Mouse (Mus musculus): ENCODE measurements around the gene Uvrag. TPM values are rescaled to one million over a fixed set of nuclear protein-coding genes. Genes with fewer than 3 reads are reported as not detected.

Gene Uvrag
- polyA plus RNA-seq, 1 experiment from 2014 or later, result 18.3 TPM

DNA sequence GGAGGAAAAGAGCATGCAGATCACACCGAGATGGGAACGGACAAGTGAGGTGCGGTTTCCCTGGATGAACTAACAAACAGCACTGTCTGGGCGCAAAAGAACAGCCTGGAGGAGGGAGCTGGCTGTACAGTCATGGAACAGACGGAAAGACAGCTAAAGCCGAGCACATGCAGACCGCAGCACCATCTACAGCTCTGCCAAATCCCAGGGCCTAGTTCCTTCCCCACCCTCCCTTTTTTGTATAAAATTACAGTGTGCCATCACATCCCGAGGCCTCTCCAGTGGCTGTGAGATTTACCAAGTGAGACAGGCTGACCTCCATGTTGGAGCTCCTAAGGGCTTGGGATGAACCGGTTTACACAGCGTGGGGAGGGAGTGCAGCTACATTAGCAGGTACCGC, 230.8 kb downstream of the Uvrag start:
- Histone ChIP-seq H3K4me1 (replicated peaks; ENCODE audit: control insufficient read depth, insufficient read depth, low read length) (no peaks in the 10 kb centered on the region), H3K27ac (ENCODE audit: low read length) (no peak overlapping the region), H3K27me3 (replicated peaks; ENCODE audit: control insufficient read depth, insufficient read depth, low read length) (no peaks in the 10 kb centered on the region), H3K9ac (replicated peaks; ENCODE audit: low read depth, low read length) (no peak overlapping the region), H3K36me3 (ENCODE audit: control insufficient read depth, insufficient read depth) (no peaks in the 10 kb centered on the region), H3K4me2 (ENCODE audit: low read length) (no peak overlapping the region), H3K4me3 (replicated peaks; ENCODE audit: low read length) (no peak overlapping the region), H3K9me3 (ENCODE audit: control insufficient read depth, low read length) (no peaks in the 10 kb centered on the region)
- no peak for ATAC-seq
- 82% methylated on average over 11 of the region's 11 CpGs for WGBS

DNA sequence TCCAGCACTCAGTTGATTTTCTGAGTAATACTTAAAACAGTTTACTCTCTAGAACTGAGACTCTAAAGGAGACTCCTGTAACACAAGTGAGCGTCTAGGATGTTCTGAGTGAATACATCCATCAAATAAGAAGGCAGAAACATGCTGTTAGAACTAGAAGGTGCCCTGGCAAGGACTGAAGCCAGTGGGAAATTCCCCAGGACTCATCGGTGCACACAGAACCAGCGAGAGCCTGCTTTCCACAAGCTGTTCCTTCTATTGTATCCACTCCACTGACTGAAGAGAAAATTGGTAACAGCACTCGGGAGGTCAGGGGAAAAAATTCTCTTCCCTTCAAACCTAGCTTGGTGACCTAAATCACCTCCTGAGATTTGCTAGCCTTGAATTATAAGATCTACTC, 233.5 kb downstream of the Uvrag start:
- Histone ChIP-seq H3K4me2 (ENCODE audit: low read length) (no peak overlapping the region), H3K4me3 (replicated peaks; ENCODE audit: low read length) (no peak overlapping the region), H3K27ac (ENCODE audit: low read length) (no peak overlapping the region), H3K4me1 (replicated peaks; ENCODE audit: control insufficient read depth, insufficient read depth, low read length) (no peaks in the 10 kb centered on the region), H3K36me3 (ENCODE audit: control insufficient read depth, insufficient read depth) (no peaks in the 10 kb centered on the region), H3K9ac (replicated peaks; ENCODE audit: low read depth, low read length) (no peak overlapping the region), H3K9me3 (ENCODE audit: control insufficient read depth, low read length) (no peaks in the 10 kb centered on the region), H3K27me3 (replicated peaks; ENCODE audit: control insufficient read depth, insufficient read depth, low read length) (no peaks in the 10 kb centered on the region)
- WGBS, result 61% methylated on average over 4 of the region's 4 CpGs
- no peak for ATAC-seq

DNA sequence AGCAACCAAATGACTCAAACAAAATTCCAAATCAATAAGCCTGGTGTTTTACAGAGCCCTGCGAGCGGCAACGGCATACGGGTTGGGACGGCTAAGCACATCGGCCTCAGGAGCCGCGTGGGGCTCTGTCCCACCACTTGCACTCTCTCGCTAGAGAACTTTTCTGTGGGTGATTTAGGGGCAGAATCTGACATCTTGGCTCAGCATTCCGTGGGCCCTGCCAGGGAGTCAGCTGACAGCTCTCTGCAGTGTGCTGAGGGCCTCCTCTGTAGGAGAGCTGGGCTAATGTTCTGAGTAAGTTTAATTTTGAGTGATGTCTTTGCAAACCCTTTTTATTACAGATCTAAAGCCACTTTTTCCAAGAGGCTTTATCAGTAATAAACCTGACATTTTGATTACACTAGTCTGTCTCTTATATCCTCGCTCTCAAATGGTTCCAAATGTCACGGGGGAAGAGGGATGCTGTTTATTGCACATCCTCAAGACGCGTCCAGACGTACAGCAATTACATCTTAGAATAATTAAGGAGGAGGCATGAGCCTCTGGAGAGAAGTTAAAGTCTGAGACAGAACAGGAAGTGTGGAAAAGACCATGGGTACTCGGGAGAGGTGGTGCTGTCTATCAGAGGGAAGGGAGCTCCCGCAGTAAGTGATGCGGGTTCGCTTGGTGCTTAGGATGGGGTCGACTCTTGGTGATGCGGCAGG, 236.1 kb downstream of the Uvrag start:
- H3K27ac ChIP-seq (ENCODE audit: low read length), result no peak overlapping the region
- H3K4me3 ChIP-seq (replicated peaks; ENCODE audit: low read length), result no peak overlapping the region
- H3K27me3 ChIP-seq (replicated peaks; ENCODE audit: control insufficient read depth, insufficient read depth, low read length), result no peaks in the 10 kb centered on the region
- H3K36me3 ChIP-seq (ENCODE audit: control insufficient read depth, insufficient read depth), result no peaks in the 10 kb centered on the region
- ATAC-seq, result no peak
- H3K9me3 ChIP-seq (ENCODE audit: control insufficient read depth, low read length), result no peaks in the 10 kb centered on the region
- H3K4me2 ChIP-seq (ENCODE audit: low read length), result no peak overlapping the region
- no peaks in the 10 kb centered on the region for H3K4me1 ChIP-seq (replicated peaks; ENCODE audit: control insufficient read depth, insufficient read depth, low read length)
- H3K9ac ChIP-seq (replicated peaks; ENCODE audit: low read depth, low read length), result no peak overlapping the region
- WGBS, result 80% methylated on average over 21 of the region's 21 CpGs

DNA sequence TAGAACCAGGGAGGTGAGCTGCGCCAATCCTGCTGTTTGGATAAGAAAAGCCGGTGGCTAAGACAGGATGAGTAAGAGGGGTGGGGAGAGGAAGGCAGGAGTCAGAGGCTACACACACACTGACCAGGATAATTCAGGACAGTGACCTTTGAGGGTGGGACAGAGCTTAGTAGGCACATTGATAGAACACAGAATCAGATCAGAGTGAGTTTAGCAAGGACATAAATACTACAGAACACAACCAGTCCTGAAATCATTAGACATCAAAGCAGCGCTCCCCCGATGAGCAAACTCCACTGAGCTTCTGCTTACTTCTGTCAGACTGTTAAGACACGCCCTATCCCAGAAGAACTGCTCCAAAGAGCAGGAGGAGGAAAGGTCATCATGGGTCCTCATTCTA, 237.1 kb downstream of the Uvrag start:
- H3K9me3 ChIP-seq (ENCODE audit: control insufficient read depth, low read length), result no peaks in the 10 kb centered on the region
- no peak overlapping the region for H3K27ac ChIP-seq (ENCODE audit: low read length)
- WGBS, result 64% methylated on average over 5 of the region's 5 CpGs
- no peaks in the 10 kb centered on the region for H3K4me1 ChIP-seq (replicated peaks; ENCODE audit: control insufficient read depth, insufficient read depth, low read length)
- no peak overlapping the region for H3K9ac ChIP-seq (replicated peaks; ENCODE audit: low read depth, low read length)
- H3K36me3 ChIP-seq (ENCODE audit: control insufficient read depth, insufficient read depth), result no peaks in the 10 kb centered on the region
- ATAC-seq, result no peak
- H3K4me3 ChIP-seq (replicated peaks; ENCODE audit: low read length), result no peak overlapping the region
- no peaks in the 10 kb centered on the region for H3K27me3 ChIP-seq (replicated peaks; ENCODE audit: control insufficient read depth, insufficient read depth, low read length)
- H3K4me2 ChIP-seq (ENCODE audit: low read length), result no peak overlapping the region

DNA sequence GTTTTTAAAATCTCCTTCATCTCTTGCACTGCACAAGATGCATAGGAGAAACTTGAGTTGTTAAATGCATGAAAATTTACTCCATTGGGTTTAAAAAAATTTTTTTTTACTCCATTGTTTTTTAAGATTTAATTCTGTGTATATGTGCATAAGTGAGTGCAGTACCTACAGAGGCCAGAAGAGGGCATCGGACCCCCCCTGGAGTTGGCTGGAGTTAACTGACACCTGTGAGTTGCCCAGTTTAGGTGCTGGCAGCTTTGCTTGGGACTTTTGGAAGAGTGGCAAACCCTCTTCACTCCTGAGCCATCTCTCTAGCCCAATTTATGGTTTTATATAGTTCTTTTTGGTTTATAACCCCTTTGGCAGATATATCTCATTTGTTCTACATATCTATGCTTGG, 239.8 kb downstream of the Uvrag start:
- no peaks in the 10 kb centered on the region for H3K9me3 ChIP-seq (ENCODE audit: control insufficient read depth, low read length)
- ATAC-seq, result no peak
- no peak overlapping the region for H3K4me2 ChIP-seq (ENCODE audit: low read length)
- no peak overlapping the region for H3K27ac ChIP-seq (ENCODE audit: low read length)
- H3K4me1 ChIP-seq (replicated peaks; ENCODE audit: control insufficient read depth, insufficient read depth, low read length), result 0 out of 2 replicates have a peak, but pooled peaks cover 2% of the 10 kb centered on the region
- no peaks in the 10 kb centered on the region for H3K36me3 ChIP-seq (ENCODE audit: control insufficient read depth, insufficient read depth)
- H3K27me3 ChIP-seq (replicated peaks; ENCODE audit: control insufficient read depth, insufficient read depth, low read length), result no peaks in the 10 kb centered on the region
- no peak overlapping the region for H3K9ac ChIP-seq (replicated peaks; ENCODE audit: low read depth, low read length)
- WGBS, result 96% methylated on average over 1 of the region's 1 CpGs
- H3K4me3 ChIP-seq (replicated peaks; ENCODE audit: low read length), result no peak overlapping the region

DNA sequence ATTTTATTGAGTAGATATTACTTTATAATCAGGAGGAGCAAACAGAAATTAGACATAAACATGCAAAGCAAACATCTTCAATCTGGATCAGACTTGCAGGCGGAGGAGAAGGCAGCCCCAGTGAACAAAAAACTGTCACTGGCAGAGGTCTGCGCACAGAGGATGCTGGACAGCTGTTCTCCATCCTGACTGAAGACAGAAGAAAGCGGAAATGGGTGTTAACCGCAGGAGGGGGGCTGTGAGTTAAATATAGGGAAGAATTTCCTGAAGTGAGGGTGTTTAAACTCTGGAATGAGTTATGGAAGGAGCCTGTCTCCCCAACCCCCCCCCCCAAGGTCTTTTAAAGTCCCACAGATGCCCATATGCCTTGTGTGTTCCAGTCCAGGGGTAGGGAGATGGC, 241.1 kb downstream of the Uvrag start:
- Histone ChIP-seq H3K9me3 (ENCODE audit: control insufficient read depth, low read length) (no peaks in the 10 kb centered on the region), H3K4me2 (ENCODE audit: low read length) (no peak overlapping the region), H3K4me3 (replicated peaks; ENCODE audit: low read length) (no peak overlapping the region), H3K27me3 (replicated peaks; ENCODE audit: control insufficient read depth, insufficient read depth, low read length) (no peaks in the 10 kb centered on the region), H3K36me3 (ENCODE audit: control insufficient read depth, insufficient read depth) (no peaks in the 10 kb centered on the region), H3K27ac (ENCODE audit: low read length) (no peak overlapping the region), H3K4me1 (replicated peaks; ENCODE audit: control insufficient read depth, insufficient read depth, low read length) (0 out of 2 replicates have a peak, but pooled peaks cover 2% of the 10 kb centered on the region), H3K9ac (replicated peaks; ENCODE audit: low read depth, low read length) (no peak overlapping the region)
- ATAC-seq, result no peak
- 93% methylated on average over 4 of the region's 4 CpGs for WGBS

DNA sequence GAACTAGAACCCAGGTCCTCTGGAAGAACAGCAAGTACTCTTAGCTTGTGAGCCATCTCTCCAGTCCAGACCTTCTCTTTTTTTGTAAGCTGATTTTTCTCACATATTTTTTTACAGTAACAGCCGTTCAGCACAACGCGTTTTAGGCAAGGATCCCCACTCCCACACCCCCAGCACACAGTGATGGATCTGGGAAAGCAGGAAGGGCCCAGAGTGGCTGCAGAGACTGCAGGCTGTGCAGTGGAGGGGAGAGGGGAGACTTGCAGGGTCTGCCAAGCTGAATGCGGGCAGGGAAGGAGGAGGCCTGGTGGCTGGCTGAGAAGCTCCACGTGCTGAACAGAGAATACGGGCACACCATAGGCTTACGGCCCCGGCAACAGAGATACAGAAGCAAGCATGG, 243.6 kb downstream of the Uvrag start:
- no peak overlapping the region for H3K9ac ChIP-seq (replicated peaks; ENCODE audit: low read depth, low read length)
- no peak overlapping the region for H3K4me2 ChIP-seq (ENCODE audit: low read length)
- no peaks in the 10 kb centered on the region for H3K36me3 ChIP-seq (ENCODE audit: control insufficient read depth, insufficient read depth)
- 90% methylated on average over 8 of the region's 8 CpGs for WGBS
- no peak overlapping the region for H3K27ac ChIP-seq (ENCODE audit: low read length)
- H3K27me3 ChIP-seq (replicated peaks; ENCODE audit: control insufficient read depth, insufficient read depth, low read length), result no peaks in the 10 kb centered on the region
- H3K4me3 ChIP-seq (replicated peaks; ENCODE audit: low read length), result no peak overlapping the region
- 0 out of 2 replicates have a peak, but pooled peaks cover 2% of the 10 kb centered on the region for H3K4me1 ChIP-seq (replicated peaks; ENCODE audit: control insufficient read depth, insufficient read depth, low read length)
- no peaks in the 10 kb centered on the region for H3K9me3 ChIP-seq (ENCODE audit: control insufficient read depth, low read length)
- no peak for ATAC-seq

DNA sequence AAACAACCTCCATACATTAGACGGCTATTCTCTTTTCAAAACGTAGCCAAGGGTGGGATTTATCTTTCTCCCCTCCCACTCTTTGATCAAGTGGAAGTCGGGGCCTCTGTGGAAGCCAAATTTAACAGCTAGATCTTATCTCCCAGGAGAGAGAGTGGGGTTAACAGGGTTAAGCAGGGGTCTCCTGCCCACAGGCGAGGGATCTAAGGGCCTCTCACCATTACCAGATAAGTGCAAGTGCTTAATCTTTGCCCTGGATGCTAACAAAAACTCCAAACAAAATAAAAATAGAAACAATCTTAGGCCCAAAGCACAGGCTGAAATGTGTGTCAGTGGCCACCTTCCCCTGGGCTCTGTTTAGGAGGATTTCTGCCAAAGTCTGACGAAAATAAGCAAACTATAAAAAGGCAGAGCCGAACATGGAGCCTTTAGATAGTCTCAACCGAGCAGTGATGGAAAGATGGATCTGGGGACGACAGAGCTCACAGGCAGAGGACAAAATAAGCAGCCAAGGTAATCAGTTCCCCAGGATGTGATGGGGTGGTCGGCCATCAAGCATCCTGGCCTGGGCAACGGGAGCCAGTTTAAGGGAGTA, 245.3 kb downstream of the Uvrag start:
- Histone ChIP-seq H3K4me2 (ENCODE audit: low read length) (no peak overlapping the region), H3K27ac (ENCODE audit: low read length) (no peak overlapping the region), H3K9me3 (ENCODE audit: control insufficient read depth, low read length) (no peaks in the 10 kb centered on the region), H3K9ac (replicated peaks; ENCODE audit: low read depth, low read length) (no peak overlapping the region), H3K36me3 (ENCODE audit: control insufficient read depth, insufficient read depth) (no peaks in the 10 kb centered on the region), H3K27me3 (replicated peaks; ENCODE audit: control insufficient read depth, insufficient read depth, low read length) (no peaks in the 10 kb centered on the region), H3K4me3 (replicated peaks; ENCODE audit: low read length) (no peak overlapping the region), H3K4me1 (replicated peaks; ENCODE audit: control insufficient read depth, insufficient read depth, low read length) (0 out of 2 replicates have a peak, but pooled peaks cover 2% of the 10 kb centered on the region)
- no peak for ATAC-seq
- 57% methylated on average over 10 of the region's 10 CpGs for WGBS

DNA sequence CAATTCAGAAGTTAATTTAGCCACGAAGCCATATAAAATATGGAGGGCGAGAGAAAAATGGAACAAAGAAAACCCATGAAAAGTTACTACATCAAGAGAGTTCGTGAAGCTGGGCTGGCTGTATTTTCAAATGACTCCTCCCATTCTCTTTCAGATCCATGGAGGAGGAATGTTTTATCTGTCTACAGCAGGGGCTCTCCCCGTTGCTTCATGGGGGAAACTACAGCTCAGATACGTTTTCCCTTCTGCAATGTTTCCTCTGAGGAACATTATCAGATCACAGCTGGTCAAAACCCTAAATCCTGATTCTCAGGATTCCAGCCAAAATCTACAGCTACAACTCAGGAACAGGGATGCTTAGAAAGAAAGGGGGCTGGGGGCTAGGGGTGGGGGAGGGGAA, 246.2 kb downstream of the Uvrag start:
- ATAC-seq, result no peak
- H3K9ac ChIP-seq (replicated peaks; ENCODE audit: low read depth, low read length), result no peak overlapping the region

More for the DNA sequence above, 246.2 kb downstream of the Uvrag start:
- 44% methylated on average over 5 of the region's 5 CpGs for WGBS
- Histone ChIP-seq H3K27me3 (replicated peaks; ENCODE audit: control insufficient read depth, insufficient read depth, low read length) (no peaks in the 10 kb centered on the region), H3K4me1 (replicated peaks; ENCODE audit: control insufficient read depth, insufficient read depth, low read length) (0 out of 2 replicates have a peak, but pooled peaks cover 2% of the 10 kb centered on the region), H3K4me3 (replicated peaks; ENCODE audit: low read length) (no peak overlapping the region), H3K27ac (ENCODE audit: low read length) (no peak overlapping the region), H3K36me3 (ENCODE audit: control insufficient read depth, insufficient read depth) (no peaks in the 10 kb centered on the region), H3K4me2 (ENCODE audit: low read length) (no peak overlapping the region), H3K9me3 (ENCODE audit: control insufficient read depth, low read length) (no peaks in the 10 kb centered on the region)

Data from forebrain, embryonic 16.5 days (tissue).